Comparison of ENCODE assay signal across 9 mouse cellular contexts in genomic region chr19:7196741-7197270, GRCm38 (mm10). TPM values are rescaled to one million over a fixed set of nuclear protein-coding genes. Genes with fewer than 3 reads are reported as not detected.
DNase-seq lines count a peak whose midpoint lies in the region; ATAC-seq and TF ChIP-seq lines count a peak whose summit lies in the region.
"Had no signal": no experiment of that assay in that cellular context is flagged by ENCODE, and none has a peak within 500 bp of the region (broad histone marks: within the 10 kb centered on the region; RNA-seq: fewer than 3 reads in every experiment).

No protein-coding gene starts in this region.

- no peak overlapping the region for H3K9ac ChIP-seq in hindbrain, embryonic 11.5 days (ENCODE audit: low read depth, low read length)
- H3K9ac ChIP-seq in limb, embryonic 12.5 days (replicated peaks) = no peak overlapping the region

- peak; percentile 51 for ATAC-seq in hindbrain, embryonic 11.5 days (ENCODE audit: low FRiP score)
- peak; percentile 18; the same call in 1 of the 2 replicates for ATAC-seq in limb, embryonic 12.5 days (ENCODE audit: insufficient number of reproducible peaks, insufficient read depth, low FRiP score, low TSS enrichment, low read depth)
- ATAC-seq in activated CD4-positive, CD25-positive, alpha-beta regulatory T cell, adult 4 months = no peak
- no peak for ATAC-seq in megakaryocyte progenitor cell, adult 5-6 weeks (replicated peaks; ENCODE audit: poor library complexity)

- no peak for TF ChIP-seq POLR2A in myocyte (IDR thresholded peaks at IDR 0.05; ENCODE audit: insufficient read length, low read depth)

- 10% methylated on average over 17 of the region's 17 CpGs for WGBS in hindbrain, embryonic 11.5 days
- 14% methylated on average over 17 of the region's 17 CpGs for WGBS in limb, embryonic 12.5 days

- H3ac ChIP-seq in myocyte (ENCODE audit: control insufficient read depth, insufficient read length) = no peak overlapping the region

- H3K9me3 ChIP-seq in hindbrain, embryonic 11.5 days (ENCODE audit: control insufficient read depth, low read length) = no peaks in the 10 kb centered on the region
- no peaks in the 10 kb centered on the region for H3K9me3 ChIP-seq in limb, embryonic 12.5 days
- H3K9me3 ChIP-seq: G1E had no signal

- no peak overlapping the region for H3K4me2 ChIP-seq in hindbrain, embryonic 11.5 days (replicated peaks; ENCODE audit: low read depth, low read length)
- H3K4me2 ChIP-seq in limb, embryonic 12.5 days = no peak overlapping the region
- H3K4me2 ChIP-seq in myocyte (ENCODE audit: low read depth) = no peak overlapping the region

- intact Hi-C loops in left cerebral cortex, postnatal 36 days (cut with DNase I) = loop anchor here (1.0 kb wide), 1 partner anchor 133 kb away; no protein-coding TSS in a partner anchor

- no peak overlapping the region for H3K4me3 ChIP-seq in hindbrain, embryonic 11.5 days (ENCODE audit: low read depth, low read length)
- no peak overlapping the region for H3K4me3 ChIP-seq in limb, embryonic 12.5 days (replicated peaks)
- H3K4me3 ChIP-seq in myocyte = no peak overlapping the region

- H3K27ac ChIP-seq in hindbrain, embryonic 11.5 days (ENCODE audit: low read depth, low read length) = no peak overlapping the region
- no peak overlapping the region for H3K27ac ChIP-seq in limb, embryonic 12.5 days

- peaks cover 16% of the 10 kb centered on the region for H3K36me3 ChIP-seq in hindbrain, embryonic 11.5 days (ENCODE audit: control insufficient read depth, insufficient read depth, low read length)
- peaks cover 50% of the 10 kb centered on the region for H3K36me3 ChIP-seq in limb, embryonic 12.5 days
- peaks cover 16% of the 10 kb centered on the region for H3K36me3 ChIP-seq in myocyte (ENCODE audit: control insufficient read depth, insufficient read depth)

- H3K4me1 ChIP-seq in hindbrain, embryonic 11.5 days (replicated peaks; ENCODE audit: control insufficient read depth, insufficient read depth, low read length) = peaks cover 6% of the 10 kb centered on the region; the same call in 1 of the 2 replicates
- H3K4me1 ChIP-seq in limb, embryonic 12.5 days (replicated peaks) = peaks cover 42% of the 10 kb centered on the region

- H3K79me2 ChIP-seq in myocyte (ENCODE audit: control insufficient read depth, insufficient read depth) = no peaks in the 10 kb centered on the region

- 0 out of 2 replicates have a peak, but pooled peaks cover 3% of the 10 kb centered on the region for H3K27me3 ChIP-seq in hindbrain, embryonic 11.5 days (ENCODE audit: control insufficient read depth, insufficient read depth, low read length)
- peaks cover 10% of the 10 kb centered on the region; the same call in 1 of the 2 replicates for H3K27me3 ChIP-seq in limb, embryonic 12.5 days
- no peaks in the 10 kb centered on the region for H3K27me3 ChIP-seq in myocyte (ENCODE audit: control insufficient read depth, insufficient read depth, insufficient read length)

- DNase-seq in lung, adult 18-20 months = peak; percentile 23 to 31
- DNase-seq in lung, postnatal 14 days = no peak
- peak; percentile 61 for DNase-seq in hindbrain, embryonic 11.5 days (ENCODE audit: low spot score)
- DNase-seq in left cerebral cortex, postnatal 36 days (ENCODE audit: low spot score in 2 of 2) = no peak

TF ChIP-seq in myocyte, 11 proteins besides CTCF, POLR2A, EP300 and RAD21:
- TF ChIP-seq REST (IDR thresholded peaks at IDR 0.05; ENCODE audit: insufficient read depth, insufficient read length) (no peak), MYOD1 (IDR thresholded peaks at IDR 0.05; ENCODE audit: control insufficient read depth in 1 of 3, insufficient read length in 2 of 3, low read depth in 2 of 3) (peak in 1 of 3 experiments; percentile 41), MAX (IDR thresholded peaks at IDR 0.05; ENCODE audit: low read depth) (no peak), SRF (IDR thresholded peaks at IDR 0.05; ENCODE audit: control insufficient read depth, insufficient read length, low read depth) (no peak), E2F4 (IDR thresholded peaks at IDR 0.05; ENCODE audit: insufficient read depth) (no peak), TCF3 (IDR thresholded peaks at IDR 0.05; ENCODE audit: insufficient read length, low read depth) (no peak), MYOG (IDR thresholded peaks at IDR 0.05; ENCODE audit: control insufficient read depth in 1 of 3, insufficient read depth in 1 of 3, insufficient read length in 2 of 3, low read depth in 2 of 3) (peak in 2 of 3 experiments; percentile 70 to 71), TCF12 (IDR thresholded peaks at IDR 0.05; ENCODE audit: insufficient read depth, poor library complexity, severe bottlenecking) (no peak), USF1 (IDR thresholded peaks at IDR 0.05; ENCODE audit: low read depth) (no peak), POLR2AphosphoS2 (IDR thresholded peaks at IDR 0.05; ENCODE audit: insufficient read length, low read depth) (no peak), CEBPB (IDR thresholded peaks at IDR 0.05; ENCODE audit: insufficient read depth, poor library complexity, severe bottlenecking) (no peak)
TF ChIP-seq in myocyte: peak in this region for 2.

RNA-seq across cellular contexts. Expression of gene Otub1, which starts 9.3 kb away (rescaled TPM):
- 246 and 250 TPM in 2 replicates for polyA plus RNA-seq in hindbrain, embryonic 11.5 days (2014; fragmentation: Nextera tagmentation; extraction: Ambion mirVana)
- 222 and 233 TPM in 2 replicates for polyA plus RNA-seq in limb, embryonic 12.5 days (2016; fragmentation: Nextera tagmentation; extraction: Ambion mirVana)
- 112 TPM for polyA plus RNA-seq in myocyte (2012; fragmentation: generic; extraction: Trizol)
- polyA plus RNA-seq in activated CD4-positive, CD25-positive, alpha-beta regulatory T cell, adult 4 months (2017; shearing (Covaris generic)) = 100 to 1,000 TPM; 157 to 170 TPM
- total RNA-seq in left cerebral cortex, postnatal 36 days (2021) = 100 to 1,000 TPM; 253 to 285 TPM
- 33.1 and 34.0 TPM in 2 replicates for total RNA-seq in megakaryocyte progenitor cell, adult 5-6 weeks (2015)
- 60.8 and 69.5 TPM in 2 replicates for total RNA-seq in megakaryocyte progenitor cell, adult 5-6 weeks (2017)

RNA-seq across cellular contexts. Expression of gene Cox8a, which starts 20.6 kb away (rescaled TPM):
- 762 and 780 TPM in 2 replicates for polyA plus RNA-seq in hindbrain, embryonic 11.5 days (2014; fragmentation: Nextera tagmentation; extraction: Ambion mirVana)
- polyA plus RNA-seq in limb, embryonic 12.5 days (2016; fragmentation: Nextera tagmentation; extraction: Ambion mirVana) = 870 and 903 TPM in 2 replicates
- polyA plus RNA-seq in myocyte (2012; fragmentation: generic; extraction: Trizol) = 1,011 TPM
- polyA plus RNA-seq in activated CD4-positive, CD25-positive, alpha-beta regulatory T cell, adult 4 months (2017; shearing (Covaris generic)) = 100 to 1,000 TPM; 387 to 411 TPM
- 1,000 to 10,000 TPM in 1 of 2 experiments, 100 to 1,000 TPM in 1; 989 to 1,090 TPM for total RNA-seq in left cerebral cortex, postnatal 36 days (2021)
- 599 and 622 TPM in 2 replicates for total RNA-seq in megakaryocyte progenitor cell, adult 5-6 weeks (2015)
- total RNA-seq in megakaryocyte progenitor cell, adult 5-6 weeks (2017) = 549 and 714 TPM in 2 replicates

RNA-seq across cellular contexts. Expression of gene Naa40, which starts 44.2 kb away (rescaled TPM):
- 79.9 and 87.6 TPM in 2 replicates for polyA plus RNA-seq in hindbrain, embryonic 11.5 days (2014; fragmentation: Nextera tagmentation; extraction: Ambion mirVana)
- 69.7 and 73.1 TPM in 2 replicates for polyA plus RNA-seq in limb, embryonic 12.5 days (2016; fragmentation: Nextera tagmentation; extraction: Ambion mirVana)
- 10.3 TPM for polyA plus RNA-seq in myocyte (2012; fragmentation: generic; extraction: Trizol)
- polyA plus RNA-seq in activated CD4-positive, CD25-positive, alpha-beta regulatory T cell, adult 4 months (2017; shearing (Covaris generic)) = 10 to 100 TPM; 28.0 to 29.3 TPM
- total RNA-seq in left cerebral cortex, postnatal 36 days (2021) = 10 to 100 TPM; 26.5 to 42.4 TPM
- 49.8 and 57.5 TPM in 2 replicates for total RNA-seq in megakaryocyte progenitor cell, adult 5-6 weeks (2015)
- total RNA-seq in megakaryocyte progenitor cell, adult 5-6 weeks (2017) = 47.1 and 51.8 TPM in 2 replicates

Comparison
In these comparisons a context has a peak if more than half of its experiments do, and no peak if none do; other contexts are left out.
1. DNase-seq: peak in lung, adult 18-20 months (2 of 2) and hindbrain, embryonic 11.5 days (single experiment); none in lung, postnatal 14 days (single experiment) and left cerebral cortex, postnatal 36 days (0 of 2).
2. ATAC-seq: peak in hindbrain, embryonic 11.5 days (single experiment) and limb, embryonic 12.5 days (single experiment); none in activated CD4-positive, CD25-positive, alpha-beta regulatory T cell, adult 4 months (single experiment) and megakaryocyte progenitor cell, adult 5-6 weeks (single experiment).